Mouse (Mus musculus) layer of hippocampus, adult 9-10 months (tissue): ENCODE data around the gene Mcm9.
A peak's percentile ranks its signal among the peaks of the same experiment; 100 is the strongest.

Experiments used
- DNase-seq: peaks from one replicate; pipeline ENCODE4 v3.0.0; 2022; ENCODE audit warnings: low spot score

Gene Mcm9

DNA sequence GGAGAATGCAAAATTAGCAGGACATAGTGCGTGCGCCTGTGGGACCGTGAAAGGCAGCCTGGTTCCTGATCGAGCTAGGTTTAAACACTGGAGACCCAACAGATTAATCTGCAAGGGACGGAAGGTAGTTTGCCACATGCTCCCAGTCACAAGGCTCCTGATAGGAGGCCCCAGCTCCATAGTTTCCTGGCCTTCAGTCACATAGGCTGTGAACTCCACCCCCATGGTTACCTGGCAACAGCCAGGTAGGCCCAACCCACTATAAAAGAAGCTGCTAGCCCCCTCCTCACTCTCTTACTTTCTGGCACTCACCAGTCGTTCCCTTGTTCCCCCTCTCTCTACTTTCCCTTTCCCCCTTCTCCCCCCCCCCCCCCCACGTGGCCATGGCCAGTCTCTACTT, 50.1 kb downstream of the Mcm9 start:
- no peak for DNase-seq

DNA sequence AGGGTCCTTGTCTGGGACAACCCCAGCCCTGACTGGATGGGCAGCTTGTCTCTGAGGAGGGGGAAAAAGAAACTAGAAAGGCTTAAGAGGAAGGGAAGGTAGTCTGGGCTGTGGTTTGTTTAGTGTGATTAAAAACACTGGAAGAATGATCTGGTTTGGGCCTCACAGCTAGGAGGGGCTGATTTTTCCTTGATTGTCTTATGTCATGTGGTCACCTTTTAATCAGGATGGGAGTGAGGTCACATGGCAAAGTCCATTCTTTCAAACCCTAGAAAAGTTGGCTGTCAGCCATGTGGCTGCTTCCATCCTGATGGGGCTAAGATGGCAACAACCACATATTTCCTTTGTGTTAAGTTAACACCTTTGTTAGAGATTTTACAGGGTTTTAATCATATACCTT, 61.7 kb downstream of the Mcm9 start:
- DNase-seq: no peak

- no peak for DNase-seq
Observed at GRCm38 (mm10) chr10:53565538-53565937, 64.7 kb downstream of the Mcm9 start.

- DNase-seq: no peak
Observed at GRCm38 (mm10) chr10:53562001-53562400, 68.2 kb downstream of the Mcm9 start.

GRCm38 (mm10) chr10:53537596-53537995, 92.6 kb downstream of the Mcm9 start:
- no peak for DNase-seq

GRCm38 (mm10) chr10:53532297-53532696, 97.9 kb downstream of the Mcm9 start:
- DNase-seq: no peak

DNA sequence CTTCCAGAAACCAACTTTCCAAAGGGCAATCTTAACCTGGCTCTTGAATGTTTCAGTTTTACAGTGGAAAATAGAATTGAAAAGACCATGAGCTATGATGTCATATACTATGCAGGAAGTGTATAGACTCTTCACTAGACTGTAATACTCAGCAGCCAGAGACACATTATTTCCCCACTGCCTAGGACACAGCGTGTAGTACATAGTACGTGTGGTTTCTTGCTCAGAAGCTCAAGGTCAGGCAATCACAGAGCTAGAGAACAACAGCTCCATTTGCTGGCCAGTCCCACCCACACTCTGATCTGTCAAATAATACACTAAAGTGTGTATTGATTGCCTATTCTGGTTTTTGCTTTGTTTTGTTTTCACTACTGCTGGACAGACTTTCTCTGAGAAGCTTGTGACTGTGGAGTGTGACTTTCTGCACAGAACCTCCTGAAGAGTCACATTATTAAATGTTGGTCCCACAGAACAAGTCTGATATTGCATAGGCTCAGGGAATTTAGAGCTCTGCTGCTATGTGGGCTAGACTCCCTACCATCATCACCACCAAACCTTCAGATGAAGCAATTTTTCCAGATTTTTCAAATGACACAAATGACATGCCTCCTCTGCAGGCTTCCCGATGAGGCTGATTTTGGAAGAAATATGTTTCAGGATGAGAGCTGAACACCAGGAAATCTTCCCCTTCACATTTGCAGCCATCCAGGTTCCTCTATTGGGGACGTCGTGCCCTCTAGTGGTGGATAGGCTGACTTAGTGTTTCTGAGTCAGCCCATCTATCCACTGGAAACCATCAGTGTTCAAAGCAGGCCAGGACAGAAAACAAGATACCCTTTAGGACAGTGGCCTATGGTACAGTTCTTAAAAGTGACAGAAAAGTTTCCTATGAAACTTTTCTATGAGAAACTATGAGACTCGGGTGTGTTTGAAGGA, 102.1 kb downstream of the Mcm9 start:
- DNase-seq: peak; percentile 76

DNA sequence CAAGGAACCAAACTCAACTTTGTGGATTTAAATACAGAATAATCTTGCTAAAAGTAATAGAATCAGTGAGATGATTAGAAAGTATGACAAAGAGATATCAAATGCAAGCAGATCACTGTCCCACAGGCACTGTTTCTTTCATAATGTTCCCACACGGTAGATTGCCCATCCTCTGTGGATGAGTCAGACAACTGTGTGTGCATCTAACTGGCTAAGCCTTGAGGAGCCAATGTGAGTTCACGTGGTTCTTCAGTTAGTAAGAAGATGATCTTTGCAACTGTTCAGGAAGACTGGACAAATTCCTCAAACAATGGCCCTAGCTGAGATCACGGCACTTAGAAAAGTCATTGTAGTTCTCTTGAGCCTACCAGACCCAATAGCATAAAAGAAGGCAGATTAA, 102.9 kb downstream of the Mcm9 start:
- DNase-seq: no peak

DNA sequence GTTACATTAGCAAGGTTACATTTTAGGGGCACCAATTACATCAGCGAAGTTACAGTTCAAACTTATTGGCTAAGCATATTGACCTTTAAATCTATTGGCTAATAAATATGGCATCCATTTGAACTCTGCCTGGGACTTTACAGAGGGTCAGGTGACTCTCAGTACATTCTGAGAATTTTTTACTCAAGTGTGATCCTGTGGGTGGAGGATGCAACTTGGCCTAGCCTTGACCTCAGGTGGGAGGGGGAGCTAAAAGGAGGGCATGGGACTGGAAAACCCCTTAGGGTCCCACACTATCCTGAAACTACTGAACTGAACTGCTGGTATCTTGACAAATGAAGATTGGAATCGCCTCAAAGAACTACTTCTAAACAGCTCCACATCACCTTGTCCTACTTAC, 103.9 kb downstream of the Mcm9 start:
- no peak for DNase-seq

- DNase-seq: no peak
Observed at GRCm38 (mm10) chr10:53525265-53525976, 104.8 kb downstream of the Mcm9 start.

DNA sequence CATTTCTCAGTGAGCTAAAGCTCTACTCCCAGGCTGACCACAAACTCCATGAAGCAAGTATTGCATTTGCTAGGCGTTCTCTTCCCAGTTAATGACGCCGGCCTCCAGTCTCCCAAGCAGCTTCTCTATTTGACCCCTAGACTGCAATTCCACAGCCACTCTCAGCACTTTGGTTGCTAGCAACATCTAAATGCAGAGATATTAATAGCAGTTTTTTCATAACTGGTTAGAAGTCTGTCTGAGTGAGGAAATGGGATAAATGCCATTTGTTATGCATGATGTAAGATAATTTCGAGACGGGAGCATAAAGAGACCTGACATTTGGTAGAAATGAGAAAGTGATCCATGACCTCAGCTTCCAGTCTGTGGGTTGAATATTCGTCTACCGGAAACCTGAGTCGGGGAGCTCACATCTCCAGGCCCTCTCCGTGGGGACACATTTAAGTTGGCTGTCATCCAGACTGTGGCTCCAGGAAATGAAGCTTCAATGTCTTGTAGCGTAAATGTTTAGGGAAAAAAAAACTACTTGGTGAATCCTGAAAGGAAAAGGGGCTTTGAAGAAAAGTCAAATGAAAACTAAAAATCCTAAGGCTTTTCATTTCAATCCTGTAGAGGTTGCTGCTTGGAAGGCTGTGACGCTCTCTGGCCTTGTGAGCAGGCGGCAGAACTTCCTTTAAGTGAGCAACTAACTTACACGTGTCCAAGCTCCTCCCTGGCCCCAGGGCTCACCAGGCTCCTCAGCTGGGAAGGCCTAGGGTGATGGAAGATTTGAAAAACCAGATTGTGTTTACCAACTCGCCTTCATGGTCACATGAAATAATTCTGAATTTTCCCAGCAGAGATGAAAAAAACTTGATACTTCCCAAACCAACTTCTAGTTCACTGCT, 110.9 kb downstream of the Mcm9 start:
- no peak for DNase-seq

DNA sequence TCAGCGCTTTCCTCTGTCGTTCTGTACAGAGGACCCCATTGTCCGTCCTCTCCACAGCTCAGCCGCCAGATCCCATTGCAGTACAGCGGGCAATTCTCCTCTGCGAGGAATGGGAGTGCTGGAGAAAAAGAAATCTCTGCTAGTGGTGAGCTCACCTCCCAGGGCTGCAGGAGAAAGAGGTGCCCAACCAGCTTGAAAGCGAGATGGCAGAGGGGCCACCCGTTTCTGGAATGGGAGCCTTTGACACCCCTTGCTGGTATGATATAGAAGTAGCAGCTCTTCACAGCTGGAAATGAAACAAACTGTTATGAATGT, 111.7 kb downstream of the Mcm9 start:
- no peak for DNase-seq

DNA sequence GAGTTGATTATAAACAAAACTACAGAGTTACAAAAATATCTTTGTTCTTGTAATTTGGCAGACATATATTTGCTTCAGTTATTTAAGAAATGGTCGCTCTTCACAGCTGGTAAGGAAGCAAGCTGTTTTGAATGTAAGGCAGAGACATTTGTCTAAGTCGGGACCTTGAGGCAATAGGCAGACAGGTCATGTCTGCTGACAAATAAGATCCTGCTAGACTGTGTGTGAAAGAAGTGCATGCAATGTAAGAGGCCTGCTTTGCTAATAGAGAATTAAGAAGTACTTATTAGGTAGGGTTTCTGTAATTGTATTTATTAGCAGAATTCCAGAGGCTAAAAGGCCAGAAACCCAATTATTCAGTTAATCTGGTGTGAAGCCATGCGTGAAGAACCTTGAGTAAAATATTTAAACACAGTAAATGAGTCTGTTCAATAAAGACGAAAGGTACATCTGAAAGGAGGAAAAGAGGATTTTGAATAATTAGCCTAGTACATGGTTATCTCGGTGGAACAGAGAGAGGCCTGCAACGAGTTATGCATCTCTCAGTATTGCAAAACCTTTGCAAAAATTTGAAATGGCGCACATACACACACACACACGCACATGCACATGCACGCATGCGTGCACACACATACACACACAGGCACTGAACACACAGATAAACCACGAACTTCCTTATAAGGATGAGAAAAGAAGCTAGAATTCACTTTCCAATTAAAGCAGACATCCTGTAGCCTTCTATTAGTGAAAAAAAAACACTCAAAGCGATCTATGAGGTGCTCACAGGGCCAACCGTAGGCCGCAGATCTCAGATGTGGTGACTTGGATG, 112.3 kb downstream of the Mcm9 start:
- no peak for DNase-seq

- no peak for DNase-seq
Observed at GRCm38 (mm10) chr10:53512491-53512890, 117.7 kb downstream of the Mcm9 start.

DNA sequence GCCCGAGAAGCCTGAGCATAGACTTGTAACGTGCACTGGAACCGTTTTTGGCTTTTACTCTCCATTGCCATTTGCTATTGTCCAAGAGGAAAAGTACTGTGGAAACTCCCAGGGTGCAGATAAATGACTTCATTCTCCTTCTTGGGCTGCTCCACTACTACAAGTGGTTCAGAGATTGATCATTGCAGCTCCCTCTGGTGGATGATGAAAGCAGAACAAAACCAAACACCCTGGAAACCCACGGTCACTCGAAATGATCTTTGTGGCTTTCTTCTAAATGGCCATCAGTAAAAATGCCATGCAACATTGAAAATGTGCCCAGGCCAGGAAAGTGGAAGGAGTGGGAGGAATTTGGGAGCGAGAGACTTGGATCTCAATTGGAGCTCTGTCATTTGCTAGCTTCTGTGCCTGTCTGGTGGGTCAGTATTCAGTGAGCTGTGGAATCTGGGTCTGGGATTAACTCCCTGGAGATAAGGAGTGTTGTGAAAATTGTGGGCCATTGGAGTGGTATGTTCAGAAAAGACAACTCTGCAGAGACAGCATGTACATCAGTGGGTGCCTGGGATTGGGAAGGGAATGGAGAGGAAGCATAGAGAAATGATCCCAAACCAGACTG, 121.0 kb downstream of the Mcm9 start:
- peak; percentile 71 for DNase-seq

GRCm38 (mm10) chr10:53508676-53509075, 121.6 kb downstream of the Mcm9 start:
- DNase-seq: no peak

DNA sequence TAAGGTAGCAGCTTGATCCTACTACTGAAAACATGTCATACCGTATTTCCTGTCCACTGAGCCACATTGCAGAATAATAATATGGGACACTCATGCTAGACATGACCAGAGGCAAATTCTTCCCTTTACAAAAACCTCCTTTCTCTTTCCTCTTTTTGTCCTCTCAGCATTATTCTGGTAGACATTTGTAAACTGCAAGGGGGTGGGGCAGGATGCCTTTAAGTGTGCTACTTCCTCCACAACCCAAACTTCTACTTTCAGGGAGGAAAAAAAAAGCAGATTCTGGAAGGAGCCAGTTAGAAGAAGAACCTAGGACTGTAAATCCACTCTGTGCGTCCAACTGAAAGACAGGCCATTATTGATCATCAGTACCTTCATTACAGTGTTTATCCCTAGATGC, 124.7 kb downstream of the Mcm9 start:
- no peak for DNase-seq

DNA sequence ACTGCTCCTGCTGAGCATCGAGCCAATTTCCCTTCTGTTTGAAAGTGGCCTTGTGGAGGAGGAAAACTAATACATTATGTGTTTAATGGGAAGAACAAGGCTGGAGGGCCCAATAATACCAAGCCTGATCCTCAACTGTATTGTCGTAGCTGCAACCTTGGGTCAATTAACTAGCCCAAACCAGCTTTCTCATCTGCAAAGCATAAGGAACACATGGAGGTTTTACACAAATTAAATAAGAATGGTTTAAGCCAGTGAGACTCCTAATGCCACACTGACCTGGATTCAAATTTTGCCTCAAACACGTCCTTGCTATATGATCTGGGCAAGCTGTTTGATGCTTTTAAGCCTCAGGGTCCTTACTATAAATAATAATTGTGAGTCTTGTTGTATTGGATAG, 125.2 kb downstream of the Mcm9 start:
- DNase-seq: no peak

- no peak for DNase-seq
Observed at GRCm38 (mm10) chr10:53502875-53503816, 127.1 kb downstream of the Mcm9 start.

GRCm38 (mm10) chr10:53502471-53502870, 127.8 kb downstream of the Mcm9 start:
- no peak for DNase-seq
